8 mouse cellular contexts compared by ENCODE assay signal in genomic region chr13:96670019-96670405, GRCm38 (mm10). TPM values are rescaled to one million over a fixed set of nuclear protein-coding genes. Genes with fewer than 3 reads are reported as not detected.
DNase-seq lines count a peak whose midpoint lies in the region; ATAC-seq and TF ChIP-seq lines count a peak whose summit lies in the region.

No protein-coding gene starts in this region.

- H3K36me3 ChIP-seq in kidney, postnatal 0 days (ENCODE audit: insufficient read depth, low read length), result peaks cover 7% of the 10 kb centered on the region
- H3K36me3 ChIP-seq in hindbrain, embryonic 12.5 days, result peaks cover 15% of the 10 kb centered on the region
- peaks cover 15% of the 10 kb centered on the region for H3K36me3 ChIP-seq in midbrain, embryonic 14.5 days (ENCODE audit: control insufficient read depth, insufficient read depth, low read length)

- H3K27me3 ChIP-seq in kidney, postnatal 0 days (ENCODE audit: insufficient read depth, low read length), result no peaks in the 10 kb centered on the region
- no peaks in the 10 kb centered on the region for H3K27me3 ChIP-seq in hindbrain, embryonic 12.5 days
- no peaks in the 10 kb centered on the region for H3K27me3 ChIP-seq in midbrain, embryonic 14.5 days (ENCODE audit: control insufficient read depth, insufficient read depth, low read length)

- WGBS in kidney, postnatal 0 days, result 1% methylated on average over 13 of the region's 13 CpGs
- WGBS in hindbrain, embryonic 12.5 days, result 4% methylated on average over 13 of the region's 13 CpGs
- WGBS in midbrain, embryonic 14.5 days, result 3% methylated on average over 13 of the region's 13 CpGs

- ATAC-seq in kidney, postnatal 0 days (replicated peaks; ENCODE audit: low FRiP score, low read depth), result no peak
- no peak for ATAC-seq in hindbrain, embryonic 12.5 days (ENCODE audit: low FRiP score)
- ATAC-seq in midbrain, embryonic 14.5 days (ENCODE audit: low FRiP score, low TSS enrichment), result no peak

- no peaks in the 10 kb centered on the region for H3K9me3 ChIP-seq in kidney, postnatal 0 days (replicated peaks; ENCODE audit: low read length)
- no peaks in the 10 kb centered on the region for H3K9me3 ChIP-seq in hindbrain, embryonic 12.5 days (replicated peaks)
- no peaks in the 10 kb centered on the region for H3K9me3 ChIP-seq in midbrain, embryonic 14.5 days (ENCODE audit: control insufficient read depth, low read length)

- TF ChIP-seq CTCF in kidney, postnatal 0 days (IDR thresholded peaks at IDR 0.05; ENCODE audit: low read depth), result no peak
- no peak for TF ChIP-seq CTCF in brain, embryonic 14.5 days (IDR thresholded peaks at IDR 0.05; ENCODE audit: borderline replicate concordance, extremely low read depth, insufficient read depth, insufficient read length)

- peaks cover 6% of the 10 kb centered on the region; the same call in 1 of the 2 replicates for H3K4me1 ChIP-seq in kidney, postnatal 0 days (replicated peaks; ENCODE audit: insufficient read depth, low read length)
- H3K4me1 ChIP-seq in hindbrain, embryonic 12.5 days, result peaks cover 39% of the 10 kb centered on the region
- H3K4me1 ChIP-seq in midbrain, embryonic 14.5 days (ENCODE audit: control insufficient read depth, insufficient read depth, low read length), result peaks cover 28% of the 10 kb centered on the region

- H3K27ac ChIP-seq in kidney, postnatal 0 days, result peak overlapping the region; percentile 89; the same call in 1 of the 2 replicates
- H3K27ac ChIP-seq in hindbrain, embryonic 12.5 days, result peak overlapping the region; percentile 99
- peak overlapping the region; percentile 98 for H3K27ac ChIP-seq in midbrain, embryonic 14.5 days (replicated peaks; ENCODE audit: low read depth, low read length)

- peak overlapping the region; percentile 90 for H3K9ac ChIP-seq in kidney, postnatal 0 days (ENCODE audit: low read depth, low read length)
- H3K9ac ChIP-seq in hindbrain, embryonic 12.5 days, result peak overlapping the region; percentile 97
- H3K9ac ChIP-seq in midbrain, embryonic 14.5 days (replicated peaks; ENCODE audit: low read length), result peak overlapping the region; percentile 97

- H3K4me3 ChIP-seq in kidney, postnatal 0 days (replicated peaks; ENCODE audit: low read depth, low read length), result peak overlapping the region; percentile 89
- peak overlapping the region; percentile 79 for H3K4me3 ChIP-seq in hindbrain, embryonic 12.5 days
- peak overlapping the region; percentile 100 for H3K4me3 ChIP-seq in midbrain, embryonic 14.5 days (replicated peaks; ENCODE audit: low read depth, low read length)

- peak overlapping the region; percentile 83 for H3K4me2 ChIP-seq in kidney, postnatal 0 days (ENCODE audit: low read length)
- peak overlapping the region; percentile 75 for H3K4me2 ChIP-seq in hindbrain, embryonic 12.5 days (replicated peaks)
- H3K4me2 ChIP-seq in midbrain, embryonic 14.5 days (ENCODE audit: low read length), result peak overlapping the region; percentile 82

- TF ChIP-seq POLR2A in brain, embryonic 14.5 days (IDR thresholded peaks at IDR 0.05; ENCODE audit: borderline replicate concordance, extremely low read depth, insufficient read depth, insufficient read length, poor library complexity, severe bottlenecking), result no peak

- no peak for DNase-seq in kidney, postnatal 0 days (ENCODE audit: low spot score)
- no peak for DNase-seq in kidney, postnatal 10 days
- peak; percentile 31 for DNase-seq in brain, embryonic 14.5 days (ENCODE audit: low read depth)
- DNase-seq in midbrain, embryonic 14.5 days, result no peak
- DNase-seq in frontal cortex, postnatal 10 days (ENCODE audit: low spot score in 2 of 2), result no peak
- no peak for DNase-seq in adrenal gland, postnatal 10 days
- no peak for DNase-seq in right cerebral cortex, postnatal 10 days (ENCODE audit: low spot score in 2 of 2)

RNA-seq across cellular contexts. Expression of gene Hmgcr, which starts 0.7 kb away (rescaled TPM):
- 36.7 and 42.2 TPM in 2 replicates for polyA plus RNA-seq in kidney, postnatal 0 days (2015; fragmentation: Nextera tagmentation; extraction: Ambion mirVana)
- 91.9 and 128 TPM in 2 replicates for polyA plus RNA-seq in brain, embryonic 14.5 days (2012; rRNA removed)
- polyA plus RNA-seq in hindbrain, embryonic 12.5 days (2016; fragmentation: Nextera tagmentation; extraction: Ambion mirVana), result 185 and 192 TPM in 2 replicates
- 172 and 226 TPM in 2 replicates for polyA plus RNA-seq in midbrain, embryonic 14.5 days (2014; fragmentation: Nextera tagmentation; extraction: Ambion mirVana)
- total RNA-seq in adrenal gland, postnatal 10 days (2021), result 10 to 100 TPM; 39.4 to 58.5 TPM
